Mouse (Mus musculus) left cerebral cortex, adult 11 months (tissue): Measurements from ENCODE around the gene Olfr173.

Source experiments
- DNase-seq: peaks from one replicate; pipeline ENCODE4 v3.0.0; 2022; ENCODE audit warnings: low spot score

Olfr173 gene

GRCm38 (mm10) chr16:58800168-58800567 is at the start of gene Olfr173:
Gene Olfr173, minus strand, starts transcription at chr16:58800268.
- no peak for DNase-seq

GRCm38 (mm10) chr16:58826732-58827319 is 26.8 kb upstream of the Olfr173 start, which contains the start of gene Olfr175-ps1:
Gene Olfr175-ps1, minus strand, starts transcription at chr16:58826782.
- DNase-seq, result no peak

- no peak for DNase-seq
Observed at GRCm38 (mm10) chr16:58763076-58763475, 37.0 kb downstream of the Olfr173 start, which contains the start of gene Olfr172. Gene Olfr172, minus strand, starts transcription at chr16:58763176.

- no peak for DNase-seq
Observed at GRCm38 (mm10) chr16:58756191-58756590, 43.9 kb downstream of the Olfr173 start.

- DNase-seq, result no peak
Observed at GRCm38 (mm10) chr16:58751314-58751713, 48.8 kb downstream of the Olfr173 start.

GRCm38 (mm10) chr16:58746715-58747114 is 53.4 kb downstream of the Olfr173 start:
- no peak for DNase-seq
